Comparison of ENCODE assay signal across 11 mouse cellular contexts in the genomic region with DNA sequence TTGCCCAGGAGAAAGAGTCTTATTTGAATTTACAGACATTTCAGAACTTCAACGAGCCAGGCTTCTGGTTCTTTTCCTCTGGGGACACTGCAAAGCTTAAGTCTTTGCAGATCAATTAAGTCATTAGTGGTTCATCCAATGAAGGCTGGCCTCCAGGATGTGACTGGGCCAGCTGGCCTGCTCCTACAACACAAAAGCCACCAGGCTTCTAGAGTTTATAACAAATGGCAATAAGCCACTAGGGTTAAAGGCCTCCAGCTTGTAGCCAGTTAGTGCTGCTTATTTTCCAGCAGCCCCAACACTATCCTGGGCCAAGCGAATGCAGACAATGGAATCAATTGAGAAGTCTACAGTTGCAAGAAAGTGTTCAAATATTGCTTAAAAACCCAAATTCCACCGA.
DNase-seq lines count a peak whose midpoint lies in the region; ATAC-seq lines count a peak whose summit lies in the region.
"Had no signal": no experiment of that assay in that cellular context is flagged by ENCODE, and none has a peak within 500 bp of the region (broad histone marks: within the 10 kb centered on the region; RNA-seq: fewer than 3 reads in every experiment).

No protein-coding gene starts in this region.

- no peak overlapping the region for H3K4me3 ChIP-seq in heart, embryonic 12.5 days
- H3K4me3 ChIP-seq: neural tube, embryonic 15.5 days had no signal

- no peaks in the 10 kb centered on the region for H3K36me3 ChIP-seq in heart, embryonic 12.5 days
- H3K36me3 ChIP-seq: neural tube, embryonic 15.5 days had no signal

- H3K9me3 ChIP-seq in heart, embryonic 12.5 days (replicated peaks), result no peaks in the 10 kb centered on the region
- H3K9me3 ChIP-seq: neural tube, embryonic 15.5 days had no signal

- no peaks in the 10 kb centered on the region for H3K4me1 ChIP-seq in heart, embryonic 12.5 days (replicated peaks)
- H3K4me1 ChIP-seq: neural tube, embryonic 15.5 days had no signal

- ATAC-seq in heart, embryonic 12.5 days (ENCODE audit: insufficient number of reproducible peaks, low FRiP score), result no peak
- no peak for ATAC-seq in CD4-positive, CD25-positive, alpha-beta regulatory T cell, adult 4 months
- no peak for ATAC-seq in megakaryocyte, adult 5-6 weeks (ENCODE audit: poor library complexity, severe bottlenecking)

- intact Hi-C loops in heart, postnatal 14 days (cut with DNase I), result no loop called here

- 61% methylated on average over 3 of the region's 3 CpGs for WGBS in heart, embryonic 12.5 days

- DNase-seq in heart, postnatal 14 days, result peak; percentile 2 to 5
- peak; percentile 69 for DNase-seq in Muller cell, postnatal 12 days (ENCODE audit: inconsistent ontology term)
- peak; percentile 31 for DNase-seq in cerebellum, adult 11-12 months
- peak; percentile 16 for DNase-seq in fibroblast of lung, adult 2 months (ENCODE audit: low read depth)
- no peak for DNase-seq in layer of hippocampus, adult 9-11 months
- DNase-seq: lung, postnatal 4 days had no signal

- no peak overlapping the region for H3K4me2 ChIP-seq in heart, embryonic 12.5 days
- H3K4me2 ChIP-seq: neural tube, embryonic 15.5 days had no signal

- H3K9ac ChIP-seq in heart, embryonic 12.5 days, result no peak overlapping the region
- H3K9ac ChIP-seq: neural tube, embryonic 15.5 days had no signal

- H3K27ac ChIP-seq in heart, embryonic 12.5 days (ENCODE audit: poor library complexity, severe bottlenecking), result no peak overlapping the region
- H3K27ac ChIP-seq: kidney, postnatal 0 days; neural tube, embryonic 15.5 days had no signal

- no peaks in the 10 kb centered on the region for H3K27me3 ChIP-seq in heart, embryonic 12.5 days (replicated peaks)
- H3K27me3 ChIP-seq: neural tube, embryonic 15.5 days had no signal
